Mouse (Mus musculus) kidney, embryonic 16.5 days (tissue): ENCODE measurements around the gene Nusap1. TPM values are rescaled to one million over a fixed set of nuclear protein-coding genes. Genes with fewer than 3 reads are reported as not detected.
"Not testable (repeated sequence)": the region's sequence is repeated elsewhere in the genome, so short reads cannot be mapped to it uniquely, and the experiment has no call there.

Experiments used
- ATAC-seq: fragments of 200-750 bp; cut with Nextera tagmentation; 2 replicates; pipeline ENCODE4 v1.8.0; 2017; ENCODE audit warnings: moderate TSS enrichment; ENCODE audit not compliant: low FRiP score, low TSS enrichment
- H3K27ac ChIP-seq: fragments of 300-500 bp; sonication (generic); 2 replicates; pipeline ENCODE4 v1.5.1; 2014; ENCODE audit warnings: low read length
- H3K27me3 ChIP-seq: fragments of 300-500 bp; sonication (generic); 2 replicates; pipeline ENCODE4 v1.6.1; 2014; ENCODE audit warnings: low read length, control low read depth, mixed read lengths; ENCODE audit not compliant: insufficient read depth
- H3K36me3 ChIP-seq: fragments of 300-500 bp; sonication (generic); 2 replicates; pipeline ENCODE4 v1.6.1; 2014; ENCODE audit warnings: low read length, control low read depth, mixed read lengths; ENCODE audit not compliant: insufficient read depth
- H3K4me1 ChIP-seq: fragments of 300-500 bp; sonication (generic); 2 replicates; pipeline ENCODE4 v1.6.1; 2014; ENCODE audit warnings: low read length, control low read depth, mixed read lengths; ENCODE audit not compliant: insufficient read depth
- H3K4me2 ChIP-seq: fragments of 300-500 bp; sonication (generic); replicated peaks from 2 replicates; pipeline ENCODE4 v1.6.1; 2014; ENCODE audit warnings: low read depth, low read length
- H3K4me3 ChIP-seq: fragments of 300-500 bp; sonication (generic); 2 replicates; pipeline ENCODE4 v1.5.1; 2014; ENCODE audit warnings: mild to moderate bottlenecking, low read length
- H3K9ac ChIP-seq: fragments of 300-500 bp; sonication (generic); replicated peaks from 2 replicates; pipeline ENCODE4 v1.6.1; 2014; ENCODE audit warnings: low read length
- H3K9me3 ChIP-seq: fragments of 300-500 bp; sonication (generic); 2 replicates; pipeline ENCODE4 v1.6.1; 2016; ENCODE audit warnings: low read length, control low read depth
- WGBS: fragments of 180-500 bp; shearing (Covaris S2); extraction: QIAGEN DNeasy Blood & Tissue Kit; methylation state at CpG from one replicate; pipeline ENCODE4 v1.1.7; 2014; 5-methylcytosine and 5-hydroxymethylcytosine counted together
- polyA plus RNA-seq: library from polyadenylated mRNA; unstranded; fragments of >200 nt; fragmentation: Nextera tagmentation; extraction: Ambion mirVana; gene quantifications from 2 replicates; pipeline ENCODE4 v1.2.1, GENCODE M21; 2015

Gene Nusap1
- polyA plus RNA-seq, 1 experiment from 2014 or later = 73.2 TPM

- peaks cover 14% of the 10 kb centered on the region for H3K36me3 ChIP-seq
- no peaks in the 10 kb centered on the region for H3K9me3 ChIP-seq
- 93% methylated on average over 2 of the region's 2 CpGs for WGBS
- H3K9ac ChIP-seq = peak overlapping the region; percentile 16; the same call in 1 of the 2 replicates
- no peak for ATAC-seq
- no peak overlapping the region for H3K27ac ChIP-seq
- H3K4me1 ChIP-seq = peaks cover 28% of the 10 kb centered on the region
- H3K4me3 ChIP-seq = no peak overlapping the region
- no peak overlapping the region for H3K4me2 ChIP-seq
- no peaks in the 10 kb centered on the region for H3K27me3 ChIP-seq
Observed at GRCm38 (mm10) chr2:119621302-119621701, 3.2 kb downstream of the Nusap1 start.

GRCm38 (mm10) chr2:119636781-119637180 is 18.7 kb downstream of the Nusap1 start:
- H3K9ac ChIP-seq = no peak overlapping the region
- peaks cover 76% of the 10 kb centered on the region for H3K36me3 ChIP-seq
- WGBS = 91% methylated on average over 1 of the region's 1 CpGs
- H3K27me3 ChIP-seq = no peaks in the 10 kb centered on the region
- H3K4me3 ChIP-seq = no peak overlapping the region
- H3K9me3 ChIP-seq = no peaks in the 10 kb centered on the region
- no peak overlapping the region for H3K4me2 ChIP-seq
- H3K27ac ChIP-seq = no peak overlapping the region
- no peaks in the 10 kb centered on the region for H3K4me1 ChIP-seq
- no peak for ATAC-seq

- no peak overlapping the region for H3K4me3 ChIP-seq
- no peaks in the 10 kb centered on the region for H3K4me1 ChIP-seq
- peaks cover 57% of the 10 kb centered on the region for H3K36me3 ChIP-seq
- no peaks in the 10 kb centered on the region for H3K27me3 ChIP-seq
- no peak overlapping the region for H3K4me2 ChIP-seq
- H3K27ac ChIP-seq = no peak overlapping the region
- no peak for ATAC-seq
- no peaks in the 10 kb centered on the region for H3K9me3 ChIP-seq
- no peak overlapping the region for H3K9ac ChIP-seq
- 95% methylated on average over 5 of the region's 5 CpGs for WGBS
Observed at GRCm38 (mm10) chr2:119641214-119641912, 23.3 kb downstream of the Nusap1 start.

GRCm38 (mm10) chr2:119644254-119644653 is 26.2 kb downstream of the Nusap1 start:
- Histone ChIP-seq H3K4me1 (no peaks in the 10 kb centered on the region), H3K27ac (no peak overlapping the region), H3K27me3 (no peaks in the 10 kb centered on the region), H3K4me3 (no peak overlapping the region), H3K36me3 (peaks cover 54% of the 10 kb centered on the region), H3K9ac (no peak overlapping the region), H3K9me3 (no peaks in the 10 kb centered on the region), H3K4me2 (no peak overlapping the region)
- no peak for ATAC-seq
- 93% methylated on average over 5 of the region's 5 CpGs for whole genome bisulfite sequencing

- Histone ChIP-seq H3K4me2 (peak within 1 kb of the TSS; percentile 76), H3K27ac (0 out of 2 replicates have a peak within 1 kb of the TSS, but pooled peaks have one; percentile 2), H3K4me1 (peaks cover 4% of the 10 kb centered on the region; the same call in 1 of the 2 replicates), H3K4me3 (peak within 1 kb of the TSS; percentile 96), H3K9ac (peak within 1 kb of the TSS; percentile 91), H3K27me3 (no peaks in the 10 kb centered on the region), H3K9me3 (no peaks in the 10 kb centered on the region), H3K36me3 (peaks cover 17% of the 10 kb centered on the region)
- peak; percentile 84 for ATAC-seq
- under 1% methylated on average over 44 of the region's 44 CpGs for WGBS
Observed at GRCm38 (mm10) chr2:119662220-119663182, 44.4 kb downstream of the Nusap1 start, which contains the start of gene Ndufaf1. TSS of gene Ndufaf1 (minus strand) at chr2:119662827.

- not testable (repeated sequence) for H3K9ac ChIP-seq, H3K4me3 ChIP-seq, H3K36me3 ChIP-seq, H3K27me3 ChIP-seq, H3K27ac ChIP-seq, ATAC-seq, H3K4me1 ChIP-seq, H3K9me3 ChIP-seq, H3K4me2 ChIP-seq
- 71% methylated on average over 20 of the region's 23 CpGs for WGBS
Observed at GRCm38 (mm10) chr2:119665744-119666143, 47.6 kb downstream of the Nusap1 start.

- ATAC-seq = no peak
- WGBS = 22% methylated on average over 7 of the region's 7 CpGs
- H3K9me3 ChIP-seq = no peaks in the 10 kb centered on the region
- no peak overlapping the region for H3K9ac ChIP-seq
- H3K4me1 ChIP-seq = no peaks in the 10 kb centered on the region
- no peak overlapping the region for H3K4me3 ChIP-seq
- H3K27ac ChIP-seq = no peak overlapping the region
- no peaks in the 10 kb centered on the region for H3K36me3 ChIP-seq
- H3K27me3 ChIP-seq = no peaks in the 10 kb centered on the region
- H3K4me2 ChIP-seq = no peak overlapping the region
Observed at GRCm38 (mm10) chr2:119669010-119669409, 50.9 kb downstream of the Nusap1 start.

GRCm38 (mm10) chr2:119674525-119675214 is 56.6 kb downstream of the Nusap1 start, which contains the start of gene Rtf1:
TSS of gene Rtf1 (plus strand) at chr2:119675068.
- Histone ChIP-seq H3K27me3 (no peaks in the 10 kb centered on the region), H3K9me3 (no peaks in the 10 kb centered on the region), H3K9ac (peak within 1 kb of the TSS; percentile 98), H3K4me3 (peak within 1 kb of the TSS; percentile 95), H3K4me2 (peak within 1 kb of the TSS; percentile 74), H3K4me1 (peaks cover 11% of the 10 kb centered on the region), H3K36me3 (no peaks in the 10 kb centered on the region), H3K27ac (peak within 1 kb of the TSS; percentile 93)
- under 1% methylated on average over 43 of the region's 58 CpGs for WGBS
- ATAC-seq = peak; percentile 97

GRCm38 (mm10) chr2:119675215-119675784 is 57.2 kb downstream of the Nusap1 start:
- Histone ChIP-seq H3K4me1 (peaks cover 11% of the 10 kb centered on the region), H3K27me3 (no peaks in the 10 kb centered on the region), H3K4me3 (peak overlapping the region; percentile 95), H3K9ac (peak overlapping the region; percentile 98), H3K4me2 (peak overlapping the region; percentile 74), H3K36me3 (no peaks in the 10 kb centered on the region), H3K9me3 (no peaks in the 10 kb centered on the region), H3K27ac (peak overlapping the region; percentile 64; the same call in 1 of the 2 replicates)
- peak; percentile 90 for ATAC-seq
- under 1% methylated on average over 39 of the region's 39 CpGs for WGBS
